ENCODE assay signal across 10 mouse cellular contexts in genomic region chr9:110054080-110054421, GRCm38 (mm10).
DNase-seq lines count a peak whose midpoint lies in the region; ATAC-seq and TF ChIP-seq lines count a peak whose summit lies in the region.
"Had no signal": no experiment of that assay in that cellular context is flagged by ENCODE, and none has a peak within 500 bp of the region (broad histone marks: within the 10 kb centered on the region; RNA-seq: fewer than 3 reads in every experiment).

No protein-coding gene starts in this region.

- no peaks in the 10 kb centered on the region for H3K27me3 ChIP-seq in cerebellum, adult 2 months (ENCODE audit: control insufficient read depth, insufficient read depth, low read length)
- no peaks in the 10 kb centered on the region for H3K27me3 ChIP-seq in neural tube, embryonic 11.5 days (ENCODE audit: control insufficient read depth, insufficient read depth, low read length)
- no peaks in the 10 kb centered on the region for H3K27me3 ChIP-seq in midbrain, embryonic 10.5 days (ENCODE audit: low read depth, poor library complexity, severe bottlenecking)
- H3K27me3 ChIP-seq in limb, embryonic 10.5 days (ENCODE audit: low read depth, poor library complexity, severe bottlenecking) = no peaks in the 10 kb centered on the region

- peak overlapping the region; percentile 50 for H3K4me2 ChIP-seq in neural tube, embryonic 11.5 days (ENCODE audit: low read depth)

- DNase-seq in cerebellum, adult 2 months = no peak
- no peak for DNase-seq in cerebellum, adult 11-12 months
- peak; percentile 55 for DNase-seq in neural tube, embryonic 11.5 days (ENCODE audit: low spot score)
- DNase-seq in neural tube, embryonic 10.5 days (ENCODE audit: extremely low spot score, low spot score) = no peak
- peak; percentile 27 for DNase-seq in midbrain, embryonic 10.5 days (ENCODE audit: low spot score)
- DNase-seq in adrenal gland, postnatal 4 days (ENCODE audit: low spot score in 2 of 2) = no peak
- no peak for DNase-seq in limb, embryonic 10.5 days (ENCODE audit: low spot score)
- no peak for DNase-seq in frontal cortex, postnatal 14 days (ENCODE audit: low spot score in 2 of 2)

- H3K36me3 ChIP-seq in neural tube, embryonic 11.5 days (ENCODE audit: control insufficient read depth, insufficient read depth, low read length) = no peaks in the 10 kb centered on the region
- peaks cover 6% of the 10 kb centered on the region; the same call in 1 of the 2 replicates for H3K36me3 ChIP-seq in midbrain, embryonic 10.5 days
- peaks cover 5% of the 10 kb centered on the region; the same call in 1 of the 2 replicates for H3K36me3 ChIP-seq in limb, embryonic 10.5 days

- TF ChIP-seq CTCF in cerebellum, adult 2 months (IDR thresholded peaks at IDR 0.05; ENCODE audit: borderline replicate concordance, insufficient read depth, low read depth, low read length) = no peak

- ATAC-seq in neural tube, embryonic 11.5 days (ENCODE audit: insufficient read depth, low FRiP score, low TSS enrichment) = peak; percentile 80

- H3K4me3 ChIP-seq in cerebellum, adult 2 months (replicated peaks; ENCODE audit: insufficient read depth, low read depth, low read length) = peak overlapping the region; percentile 98
- H3K4me3 ChIP-seq in neural tube, embryonic 11.5 days (ENCODE audit: low read depth, low read length) = peak overlapping the region; percentile 30
- peak overlapping the region; percentile 51 for H3K4me3 ChIP-seq in midbrain, embryonic 10.5 days
- no peak overlapping the region for H3K4me3 ChIP-seq in limb, embryonic 10.5 days

- H3K4me1 ChIP-seq in cerebellum, adult 2 months (ENCODE audit: control insufficient read depth, insufficient read depth, low read length) = peaks cover 2% of the 10 kb centered on the region; the same call in 1 of the 2 replicates
- H3K4me1 ChIP-seq in neural tube, embryonic 11.5 days (ENCODE audit: control insufficient read depth, insufficient read depth, low read length) = peaks cover 27% of the 10 kb centered on the region
- peaks cover 66% of the 10 kb centered on the region for H3K4me1 ChIP-seq in midbrain, embryonic 10.5 days
- peaks cover 17% of the 10 kb centered on the region; the same call in 1 of the 2 replicates for H3K4me1 ChIP-seq in limb, embryonic 10.5 days

- WGBS in cerebellum, adult 2 months = 7% methylated on average over 2 of the region's 2 CpGs
- 39% methylated on average over 2 of the region's 2 CpGs for WGBS in neural tube, embryonic 11.5 days
- WGBS in midbrain, embryonic 10.5 days = 20% methylated on average over 2 of the region's 2 CpGs
- 88% methylated on average over 2 of the region's 2 CpGs for WGBS in limb, embryonic 10.5 days

- no peak for TF ChIP-seq POLR2A in cerebellum, adult 2 months (IDR thresholded peaks at IDR 0.05; ENCODE audit: borderline replicate concordance, insufficient read depth, low read length)

- H3K27ac ChIP-seq in cerebellum, adult 2 months (ENCODE audit: insufficient read depth, low read length) = peak overlapping the region; percentile 92; the same call in 1 of the 2 replicates
- peak overlapping the region; percentile 94 for H3K27ac ChIP-seq in neural tube, embryonic 11.5 days (ENCODE audit: low read depth, low read length)
- peak overlapping the region; percentile 87 for H3K27ac ChIP-seq in midbrain, embryonic 10.5 days (replicated peaks)
- H3K27ac ChIP-seq in limb, embryonic 10.5 days = no peak overlapping the region
- H3K27ac ChIP-seq: macrophage had no signal

- peak overlapping the region; percentile 19 for H3K9ac ChIP-seq in neural tube, embryonic 11.5 days (ENCODE audit: low read length)

- no peaks in the 10 kb centered on the region for H3K9me3 ChIP-seq in neural tube, embryonic 11.5 days (ENCODE audit: control insufficient read depth, low read length)
- no peaks in the 10 kb centered on the region for H3K9me3 ChIP-seq in midbrain, embryonic 10.5 days (replicated peaks)
- no peaks in the 10 kb centered on the region for H3K9me3 ChIP-seq in limb, embryonic 10.5 days (replicated peaks)
- H3K9me3 ChIP-seq: G1E had no signal

Comparison
In these comparisons a context has a peak if more than half of its experiments do, and no peak if none do; other contexts are left out.
1. DNase-seq: peak in neural tube, embryonic 11.5 days (single experiment) and midbrain, embryonic 10.5 days (single experiment); none in cerebellum, adult 2 months (0 of 2), cerebellum, adult 11-12 months (single experiment), neural tube, embryonic 10.5 days (single experiment), adrenal gland, postnatal 4 days (0 of 2), limb, embryonic 10.5 days (single experiment) and frontal cortex, postnatal 14 days (0 of 2).